Mouse (Mus musculus) 3T3-L1 (cell line): ENCODE measurements at regions not wholly inside any gene's neighbourhood (a gene's known extent, or its start where the extent isn't known, plus 50 kb on each side); places are given as distances from the start of the nearest gene placed in this dataset.
A peak's percentile ranks its signal among the peaks of the same experiment; 100 is the strongest.

Experiments
- DNase-seq: peaks from one replicate; pipeline ENCODE4 v3.0.0-alpha.2; 2015; ENCODE audit warnings: low read depth, low spot score

GRCm38 (mm10) chr14:62173835-62174530 is 118.4 kb upstream of the Rnaseh2b start:
- DNase-seq: no peak

DNA sequence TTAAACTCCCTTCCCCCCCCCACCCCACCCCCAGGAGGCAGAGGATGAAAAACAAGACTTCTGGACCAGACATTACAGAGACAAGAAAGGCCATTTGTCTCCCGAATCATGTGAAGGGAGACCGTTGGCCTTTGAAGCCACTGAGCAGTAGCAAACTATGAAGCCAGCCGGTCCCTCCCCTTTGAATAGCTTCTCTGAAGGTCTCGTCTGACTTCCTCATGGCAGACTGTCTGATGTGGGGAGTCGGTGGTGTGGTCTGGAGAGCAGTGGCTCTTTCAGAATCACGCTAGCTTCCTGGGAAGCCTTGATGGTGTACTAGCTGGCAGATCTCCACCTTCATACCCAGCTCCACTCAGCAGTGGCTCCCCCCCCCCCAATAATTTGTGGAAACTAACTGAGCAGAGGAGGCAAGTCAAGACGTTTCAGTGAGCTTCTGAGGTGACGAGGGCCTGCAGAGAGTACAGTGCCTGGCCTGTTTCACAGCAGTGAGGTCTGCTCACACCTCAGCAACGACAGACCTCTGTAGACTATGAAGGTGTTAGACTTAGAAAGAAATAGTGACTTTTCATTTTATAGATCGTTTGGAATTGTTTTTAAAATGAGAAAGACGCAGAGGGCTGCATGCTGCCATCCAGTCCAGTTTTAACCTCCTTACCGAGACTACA is 116.9 kb upstream of the Rnaseh2b start:
- no peak for DNase-seq

GRCm38 (mm10) chr14:62177509-62177908 is 114.9 kb upstream of the Rnaseh2b start:
- peak; percentile 10 for DNase-seq

- DNase-seq: no peak
Observed at GRCm38 (mm10) chr14:62187360-62187759, 105.0 kb upstream of the Rnaseh2b start.

DNA sequence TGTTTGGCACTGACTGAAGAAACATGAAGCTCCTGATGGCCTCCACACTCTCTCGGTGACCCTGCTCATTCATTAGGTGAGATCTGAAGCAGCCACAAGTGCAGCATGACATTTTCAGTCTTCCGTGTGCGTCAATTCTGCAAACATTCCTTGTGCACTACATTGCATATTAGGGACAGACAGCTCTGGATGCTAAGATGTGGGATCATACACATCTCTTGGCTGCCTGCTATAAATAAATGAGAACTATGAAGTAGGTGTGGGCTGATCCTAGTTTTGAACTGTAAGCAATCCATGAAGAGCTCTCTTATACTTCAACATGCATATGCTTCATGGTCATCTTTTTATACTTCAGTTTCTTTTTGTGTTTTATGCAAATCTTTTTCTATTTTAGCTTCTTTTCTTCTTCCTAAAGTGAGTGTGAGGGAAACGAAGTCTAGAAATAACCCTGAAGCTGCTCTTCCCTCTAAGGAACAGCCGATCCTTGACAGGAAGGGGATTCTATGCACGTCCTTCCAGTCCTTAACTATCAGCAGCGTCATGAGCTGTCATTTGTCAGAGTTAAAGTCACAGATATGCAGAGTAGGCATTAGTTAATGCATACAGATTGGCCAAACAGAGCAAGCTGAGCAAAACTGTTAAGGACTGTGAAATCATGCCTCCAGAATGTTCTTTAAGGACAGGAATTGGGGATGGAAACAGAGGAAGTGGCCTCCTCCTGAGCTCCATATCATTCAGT is 104.1 kb upstream of the Rnaseh2b start:
- no peak for DNase-seq

- no peak for DNase-seq
Observed at GRCm38 (mm10) chr14:62191624-62192023, 100.8 kb upstream of the Rnaseh2b start.

DNA sequence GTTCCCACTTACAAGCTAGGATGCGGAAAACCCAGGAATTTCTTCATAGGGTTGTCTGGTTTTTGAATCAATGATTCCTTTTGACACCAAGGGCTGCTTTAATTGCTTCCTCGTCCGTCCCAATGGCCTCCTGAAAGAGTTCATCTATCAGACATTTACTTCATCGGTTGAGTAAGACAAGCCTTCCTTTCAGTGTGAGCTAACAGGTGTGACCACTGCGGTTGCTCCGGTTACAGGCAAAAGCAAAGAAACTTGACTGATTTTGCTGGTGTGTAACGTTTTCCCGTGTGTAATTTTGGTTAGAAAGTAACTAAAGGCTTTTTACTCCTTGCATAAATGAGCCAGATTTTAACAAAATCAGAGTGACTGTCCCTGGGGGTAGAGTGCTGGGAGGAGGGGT is 99.6 kb upstream of the Rnaseh2b start:
- no peak for DNase-seq

- DNase-seq: no peak
Observed at GRCm38 (mm10) chr14:62193371-62193770, 99.0 kb upstream of the Rnaseh2b start.

- no peak for DNase-seq
Observed at GRCm38 (mm10) chr14:62196776-62197175, 95.6 kb upstream of the Rnaseh2b start.

- no peak for DNase-seq
Observed at GRCm38 (mm10) chr14:62198476-62199190, 93.8 kb upstream of the Rnaseh2b start.

DNA sequence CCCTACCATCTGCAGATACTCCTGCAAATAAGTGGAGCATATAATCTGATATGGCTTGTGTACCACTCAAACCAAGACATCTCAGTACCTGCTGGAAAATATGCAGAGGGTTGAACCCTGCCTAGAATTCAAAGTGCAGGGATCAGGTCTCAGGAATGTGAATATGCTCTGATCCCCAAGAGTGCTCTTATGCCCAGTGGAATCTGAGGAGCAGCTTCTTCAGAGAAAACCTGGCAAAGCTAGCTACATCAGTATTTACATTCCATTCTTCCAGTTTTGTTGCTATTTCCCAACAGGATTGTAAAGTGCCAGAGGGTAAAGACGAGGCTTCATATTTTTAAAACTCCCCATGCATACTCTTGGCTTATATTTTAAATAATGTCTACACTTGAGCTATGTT is 77.3 kb upstream of the Rnaseh2b start:
- no peak for DNase-seq

GRCm38 (mm10) chr14:62216995-62217394 is 75.4 kb upstream of the Rnaseh2b start:
- DNase-seq: no peak

- no peak for DNase-seq
Observed at GRCm38 (mm10) chr14:62217971-62218370, 74.4 kb upstream of the Rnaseh2b start.

- DNase-seq: no peak
Observed at GRCm38 (mm10) chr14:62218716-62219115, 73.7 kb upstream of the Rnaseh2b start.

DNA sequence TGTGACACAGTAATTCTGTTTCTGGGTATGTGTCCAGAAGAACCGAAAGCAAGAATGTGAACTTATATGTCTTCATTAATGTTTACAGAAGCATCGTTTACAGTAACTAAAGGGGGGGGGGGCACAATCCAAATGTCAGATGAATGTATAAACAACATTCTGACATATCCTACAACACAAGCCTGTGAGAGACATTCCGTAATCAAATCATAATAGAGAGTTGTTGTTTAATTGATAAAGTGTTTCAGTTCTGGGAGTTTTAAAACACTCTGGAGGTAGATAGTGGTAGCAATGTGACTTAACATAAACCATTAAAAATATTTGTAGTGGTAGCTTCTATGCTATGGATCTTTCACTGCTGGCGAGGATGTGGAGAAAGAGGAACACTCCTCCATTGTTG is 71.6 kb upstream of the Rnaseh2b start:
- DNase-seq: no peak
